Mouse (Mus musculus) heart, adult 2 months (tissue): ENCODE results near the gene 3830406C13Rik. TPM values are rescaled to one million over a fixed set of nuclear protein-coding genes. Genes with fewer than 3 reads are reported as not detected.

ENCODE experiments used
- DNase-seq, 2 experiments: peaks; one replicate each; pipeline ENCODE4 v3.0.0; 2021
- H3K27ac ChIP-seq: fragments of 200-600 bp; 2 replicates; pipeline ENCODE4 v1.8.1; 2022
- H3K27me3 ChIP-seq: fragments of 200-500 bp; 2 replicates; pipeline ENCODE4 v1.6.1; 2012; ENCODE audit warnings: mild to moderate bottlenecking, low read length, inconsistent platforms, mixed read lengths; ENCODE audit not compliant: control insufficient read depth, insufficient read depth
- H3K36me3 ChIP-seq: fragments of 200-500 bp; 2 replicates; pipeline ENCODE4 v1.6.1; 2012; ENCODE audit warnings: low read length, inconsistent platforms; ENCODE audit not compliant: control insufficient read depth, insufficient read depth
- H3K4me1 ChIP-seq: fragments of 200-500 bp; 2 replicates; pipeline ENCODE4 v1.6.1; 2011; ENCODE audit warnings: low read length; ENCODE audit not compliant: control insufficient read depth, insufficient read depth
- H3K4me3 ChIP-seq: fragments of 200-600 bp; 2 replicates; pipeline ENCODE4 v1.8.1; 2022
- H3K79me2 ChIP-seq: fragments of 200-500 bp; replicated peaks from 2 replicates; pipeline ENCODE4 v1.6.1; 2012; ENCODE audit warnings: mild to moderate bottlenecking, inconsistent platforms, low read length, moderate library complexity, mixed read lengths; ENCODE audit not compliant: control insufficient read depth, insufficient read depth
- H3K9ac ChIP-seq: fragments of 200-500 bp; 2 replicates; pipeline ENCODE4 v1.6.1; 2012; ENCODE audit warnings: low read depth, mild to moderate bottlenecking, control low read depth, inconsistent platforms, low read length, mixed read lengths
- CTCF ChIP-seq: fragments of 200-600 bp; IDR thresholded peaks from 2 replicates; pipeline ENCODE4 v1.8.1; 2022; ENCODE audit warnings: antibody characterized with exemption, mild to moderate bottlenecking, moderate library complexity
- EP300 ChIP-seq: fragments of 200-500 bp; IDR thresholded peaks from 2 replicates; pipeline ENCODE4 v1.6.1; 2011; ENCODE audit warnings: low read depth, low read length, control low read depth; ENCODE audit not compliant: insufficient read depth
- POLR2A ChIP-seq: fragments of 200-500 bp; IDR thresholded peaks from 2 replicates; pipeline ENCODE4 v1.6.1; 2011; ENCODE audit warnings: mild to moderate bottlenecking, low read depth, low read length, control low read depth; ENCODE audit not compliant: insufficient read depth
- WGBS: fragments of 180-500 bp; shearing (Covaris S2); methylation state at CpG from one replicate; pipeline ENCODE4 v1.1.7; 2018; 5-methylcytosine and 5-hydroxymethylcytosine counted together
- intact Hi-C: fragments of 180-260 bp; cut with DNase I; formaldehyde crosslinking; loops from one replicate; pipeline ENCODE4 v1.15.1; 2025
- polyA plus RNA-seq: library from polyadenylated mRNA; depleted of rRNA; stranded (reverse); fragments of >200 nt; gene quantifications from 2 replicates; pipeline ENCODE4 v1.2.3, GENCODE M21; 2012
- total RNA-seq, 2 experiments: library from RNA; stranded (reverse); gene quantifications; 2 replicates each; pipeline ENCODE4 v1.2.3; 2021

Gene 3830406C13Rik
- total and polyA plus RNA-seq, 3 experiments, result 8.2 to 18.6 (median 18.1) TPM

DNA sequence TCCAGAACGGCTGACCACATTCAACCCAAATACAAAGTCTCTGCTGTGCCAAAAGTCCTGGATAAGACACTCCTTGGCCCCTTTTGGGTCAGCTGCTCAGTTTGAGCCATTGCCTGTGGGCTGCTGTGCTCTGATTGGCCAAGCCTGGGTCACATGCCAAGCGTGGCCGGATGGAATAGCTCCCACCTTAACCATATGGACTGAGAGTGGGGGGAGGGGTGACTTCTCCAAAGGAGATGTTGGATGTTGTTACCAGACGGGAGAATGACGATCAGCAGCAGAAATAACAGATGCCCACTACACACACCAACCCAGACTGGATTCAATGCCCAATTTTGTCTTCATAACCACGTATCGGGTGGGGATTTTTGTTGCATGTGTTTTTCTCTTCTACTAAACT lies 51.0 kb downstream of the 3830406C13Rik start:
- TF ChIP-seq EP300 (no peak), CTCF (no peak), POLR2A (no peak)
- 43% methylated on average over 7 of the region's 7 CpGs for WGBS

DNA sequence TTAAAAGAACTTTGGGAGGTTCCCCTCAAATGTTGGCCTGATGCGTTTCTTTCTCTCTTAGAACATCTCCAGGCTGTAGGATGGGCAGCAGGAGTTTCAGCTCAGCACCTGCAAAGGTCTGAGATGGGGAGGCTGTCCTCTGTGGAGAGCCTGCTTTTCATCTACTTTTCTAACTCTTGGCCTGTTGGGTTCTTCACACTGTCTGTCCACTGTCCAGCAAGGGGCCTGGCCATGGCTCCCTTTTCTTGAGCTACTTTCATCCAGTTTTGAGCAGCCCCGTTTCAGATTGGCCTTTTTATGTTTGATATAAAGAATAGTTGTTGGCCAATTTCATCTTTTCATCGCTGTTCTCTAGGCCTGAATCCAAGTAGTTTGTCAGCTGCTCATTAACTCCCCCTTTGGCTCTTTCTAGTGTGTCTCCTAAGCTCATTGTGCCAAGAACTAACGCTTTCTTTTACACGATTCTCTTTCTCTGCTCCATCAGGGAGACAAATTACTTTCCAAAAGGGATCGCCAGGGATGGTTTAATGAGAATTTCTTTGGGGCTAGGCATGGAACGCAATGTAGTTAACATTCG lies 53.5 kb downstream of the 3830406C13Rik start:
- TF ChIP-seq CTCF, result no peak
- TF ChIP-seq EP300, result no peak
- no peak for TF ChIP-seq POLR2A
- no peak for DNase-seq
- Histone ChIP-seq H3K4me1 (no peaks in the 10 kb centered on the region), H3K79me2 (no peaks in the 10 kb centered on the region), H3K36me3 (no peaks in the 10 kb centered on the region), H3K4me3 (no peak overlapping the region), H3K9ac (no peak overlapping the region), H3K27me3 (peaks cover 25% of the 10 kb centered on the region), H3K27ac (no peak overlapping the region)
- WGBS, result 16% methylated on average over 8 of the region's 8 CpGs
- intact Hi-C loops, result no loop called here

More for the DNA sequence above, 51.0 kb downstream of the 3830406C13Rik start:
- Histone ChIP-seq H3K27me3 (peaks cover 12% of the 10 kb centered on the region), H3K4me1 (no peaks in the 10 kb centered on the region), H3K36me3 (no peaks in the 10 kb centered on the region), H3K9ac (no peak overlapping the region), H3K4me3 (no peak overlapping the region), H3K27ac (no peak overlapping the region), H3K79me2 (no peaks in the 10 kb centered on the region)
- no peak for DNase-seq
- intact Hi-C loops, result no loop called here

DNA sequence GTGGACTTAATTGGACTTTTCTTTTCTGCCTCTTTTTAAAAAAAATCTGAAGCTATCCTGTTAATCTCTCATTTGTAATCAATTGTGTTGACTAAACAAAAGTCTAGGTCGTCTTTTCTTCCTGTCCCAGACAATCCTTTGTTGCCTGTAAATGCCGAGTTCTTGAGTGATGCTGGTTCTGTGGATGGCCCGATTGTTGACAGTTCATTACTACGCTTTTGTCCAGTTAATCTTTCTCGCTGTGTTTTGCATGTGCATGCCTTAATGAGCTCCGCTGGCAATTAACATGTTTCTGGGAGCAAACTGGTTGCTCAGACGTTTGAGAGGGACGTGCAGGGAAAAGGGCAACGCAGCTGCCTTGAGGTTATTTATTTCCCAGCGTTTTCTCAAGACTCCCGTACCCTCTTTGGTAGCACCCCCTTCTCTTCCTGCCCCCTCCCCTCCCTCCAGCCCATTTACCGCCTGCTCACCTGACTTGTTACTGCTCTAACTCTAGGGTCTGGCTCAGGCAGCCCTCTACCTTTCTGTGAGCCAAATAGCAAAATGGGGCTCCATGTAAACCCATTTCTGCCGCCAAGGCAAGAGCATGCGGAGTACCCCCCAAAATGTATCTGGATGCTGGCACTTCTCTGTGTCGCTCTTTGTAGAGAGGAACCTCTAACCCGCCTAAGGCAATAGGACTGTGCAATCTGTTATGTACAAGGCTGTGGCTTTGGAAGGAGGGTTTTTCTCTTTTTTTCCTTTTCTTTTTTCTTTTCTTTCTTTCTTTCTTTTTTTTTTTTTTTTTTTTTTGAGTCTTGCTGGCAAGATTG lies 54.2 kb downstream of the 3830406C13Rik start:
- peaks cover 29% of the 10 kb centered on the region for H3K27me3 ChIP-seq
- H3K27ac ChIP-seq, result no peak overlapping the region
- no peaks in the 10 kb centered on the region for H3K4me1 ChIP-seq
- no peaks in the 10 kb centered on the region for H3K79me2 ChIP-seq
- H3K9ac ChIP-seq, result no peak overlapping the region
- intact Hi-C loops, result no loop called here
- H3K36me3 ChIP-seq, result no peaks in the 10 kb centered on the region
- no peak overlapping the region for H3K4me3 ChIP-seq
- DNase-seq, result no peak
- WGBS, result 8% methylated on average over 16 of the region's 16 CpGs
- TF ChIP-seq CTCF, result no peak
- no peak for TF ChIP-seq EP300
- no peak for TF ChIP-seq POLR2A

DNA sequence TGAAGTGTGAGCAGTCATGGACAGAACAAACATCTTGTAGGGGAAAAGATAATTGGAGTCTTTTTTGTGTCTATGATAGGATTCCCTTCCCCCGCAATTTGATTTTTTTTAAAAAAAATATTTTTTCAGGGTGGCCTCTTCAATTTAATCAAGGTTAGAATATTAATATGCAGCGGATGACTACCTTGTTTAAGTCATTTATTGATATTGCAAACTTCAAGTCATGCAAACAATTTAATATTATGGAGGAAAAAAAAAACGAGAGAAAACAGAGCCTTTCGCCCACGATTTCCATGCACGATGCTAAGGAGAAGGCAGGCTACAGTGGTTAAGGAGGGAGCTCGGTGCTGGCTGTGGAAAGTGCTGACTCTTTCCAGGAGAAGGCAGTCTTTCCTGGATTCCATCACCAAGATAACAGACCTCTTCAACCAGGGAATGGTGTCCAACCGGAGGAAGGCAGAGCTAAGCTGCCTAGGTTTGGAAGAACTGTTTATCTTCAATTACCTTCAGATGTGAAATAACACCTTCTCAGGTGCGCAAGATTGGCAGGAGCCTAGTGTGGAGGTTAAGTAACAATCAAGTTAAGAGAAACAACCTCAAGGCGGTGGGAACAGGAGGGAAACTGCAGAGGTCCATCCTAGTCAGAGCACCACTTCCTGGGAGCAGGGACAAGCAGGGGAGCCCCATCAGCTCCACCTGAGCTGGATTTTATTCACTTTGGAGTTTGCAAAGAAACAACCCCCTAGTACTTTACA lies 55.0 kb downstream of the 3830406C13Rik start:
- Histone ChIP-seq H3K36me3 (no peaks in the 10 kb centered on the region), H3K4me3 (no peak overlapping the region), H3K79me2 (no peaks in the 10 kb centered on the region), H3K4me1 (no peaks in the 10 kb centered on the region), H3K9ac (no peak overlapping the region), H3K27ac (no peak overlapping the region), H3K27me3 (peaks cover 35% of the 10 kb centered on the region)
- TF ChIP-seq EP300 (no peak), POLR2A (no peak), CTCF (no peak)
- DNase-seq, result no peak
- 3% methylated on average over 10 of the region's 10 CpGs for WGBS
- intact Hi-C loops, result no loop called here

DNA sequence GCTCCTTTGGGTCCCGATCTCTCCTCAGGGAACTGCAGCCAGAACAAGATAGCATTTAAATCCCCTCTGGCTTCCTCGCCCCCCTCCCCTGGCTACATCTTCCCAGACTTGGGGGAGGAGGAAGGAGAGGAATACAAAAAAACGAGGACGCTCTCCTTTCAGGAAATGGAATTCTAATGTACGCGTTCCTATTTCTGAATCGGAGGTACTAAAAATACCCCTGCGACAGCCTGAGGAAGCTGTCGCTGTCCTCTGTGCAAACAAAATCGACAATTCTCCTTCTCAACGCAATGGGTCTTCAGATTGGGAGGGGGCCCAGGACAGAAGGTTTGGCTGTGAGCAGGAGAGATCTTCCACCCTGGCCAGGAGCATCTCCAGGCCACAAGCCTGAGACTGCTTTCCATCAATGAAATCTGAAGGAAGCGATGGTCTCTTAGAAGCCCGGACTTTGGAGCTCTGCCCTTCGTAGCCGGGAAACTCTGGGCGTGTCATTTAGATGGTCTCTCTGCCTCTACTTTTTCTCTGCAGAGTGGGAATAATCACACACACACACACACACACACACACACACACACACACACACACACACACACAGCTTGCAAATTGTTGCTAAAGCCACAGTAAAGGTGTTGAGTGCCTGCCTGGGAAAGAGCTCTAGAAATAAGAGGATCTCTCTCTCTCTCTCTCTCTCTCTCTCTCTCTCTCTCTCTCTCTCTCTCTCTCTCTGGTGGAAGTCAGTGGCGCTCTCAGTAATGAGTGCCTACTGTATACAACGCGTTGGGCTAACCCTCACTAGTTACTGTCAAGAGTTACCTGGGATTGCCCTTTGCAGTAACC lies 56.5 kb downstream of the 3830406C13Rik start:
- H3K27ac ChIP-seq, result no peak overlapping the region
- H3K9ac ChIP-seq, result no peak overlapping the region
- DNase-seq, result no peak
- no peaks in the 10 kb centered on the region for H3K79me2 ChIP-seq
- WGBS, result 1% methylated on average over 19 of the region's 19 CpGs
- H3K27me3 ChIP-seq, result peaks cover 49% of the 10 kb centered on the region
- H3K4me1 ChIP-seq, result no peaks in the 10 kb centered on the region
- intact Hi-C loops, result no loop called here
- H3K36me3 ChIP-seq, result no peaks in the 10 kb centered on the region
- TF ChIP-seq CTCF (no peak), EP300 (no peak), POLR2A (no peak)
- no peak overlapping the region for H3K4me3 ChIP-seq
